Mouse (Mus musculus) gastrocnemius, adult 2 months (tissue): ENCODE results near the gene Snrk. TPM values are rescaled to one million over a fixed set of nuclear protein-coding genes. Genes with fewer than 3 reads are reported as not detected.
A peak's percentile ranks its signal among the peaks of the same experiment; 100 is the strongest.

Source experiments
- DNase-seq: peaks from one replicate; pipeline ENCODE4 v3.0.0; 2022
- H3K27ac ChIP-seq: fragments of 200-600 bp; 2 replicates; pipeline ENCODE4 v1.8.1; 2022; ENCODE audit warnings: mild to moderate bottlenecking
- H3K4me3 ChIP-seq: fragments of 200-600 bp; 2 replicates; pipeline ENCODE4 v1.8.1; 2022; ENCODE audit warnings: mild to moderate bottlenecking, moderate library complexity
- CTCF ChIP-seq: fragments of 200-600 bp; IDR thresholded peaks from 2 replicates; pipeline ENCODE4 v1.8.1; 2022; ENCODE audit warnings: antibody characterized with exemption, mild to moderate bottlenecking, moderate library complexity
- intact Hi-C: fragments of 180-260 bp; cut with DNase I; formaldehyde crosslinking; loops from one replicate; pipeline ENCODE4 v1.15.1; 2025
- total RNA-seq, 2 experiments: library from RNA; stranded (reverse); gene quantifications; 2 replicates each; pipeline ENCODE4 v1.2.3; 2021

The Snrk gene
- total RNA-seq, 2 experiments from 2014 or later, result 55.2 to 80.0 TPM

DNA sequence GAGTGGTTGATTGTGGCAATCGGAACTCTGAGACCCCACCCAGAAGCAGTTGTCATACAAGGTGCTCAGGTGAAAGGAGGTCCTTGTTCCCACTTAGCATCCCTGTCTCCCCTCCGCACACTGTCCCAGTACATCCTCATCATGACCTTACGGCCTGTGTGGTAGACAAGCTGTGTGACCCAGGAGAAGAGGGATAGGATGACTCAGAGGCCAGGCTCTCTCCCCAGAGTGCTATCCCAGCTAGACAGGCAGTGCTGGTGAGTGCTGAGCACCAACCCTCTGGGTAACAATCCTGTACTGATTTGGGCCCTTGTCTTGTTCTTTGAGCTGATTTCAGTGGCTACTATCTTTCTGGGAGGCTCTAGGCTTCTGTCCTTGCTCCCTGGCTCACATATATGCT, 81.6 kb downstream of the Snrk start:
- H3K4me3 ChIP-seq, result no peak overlapping the region
- no peak for TF ChIP-seq CTCF
- intact Hi-C loops, result loop anchor here (1.0 kb wide), 1 partner anchor 180 kb away; no protein-coding TSS in a partner anchor
- H3K27ac ChIP-seq, result peak overlapping the region; percentile 84
- peak; percentile 43 for DNase-seq

DNA sequence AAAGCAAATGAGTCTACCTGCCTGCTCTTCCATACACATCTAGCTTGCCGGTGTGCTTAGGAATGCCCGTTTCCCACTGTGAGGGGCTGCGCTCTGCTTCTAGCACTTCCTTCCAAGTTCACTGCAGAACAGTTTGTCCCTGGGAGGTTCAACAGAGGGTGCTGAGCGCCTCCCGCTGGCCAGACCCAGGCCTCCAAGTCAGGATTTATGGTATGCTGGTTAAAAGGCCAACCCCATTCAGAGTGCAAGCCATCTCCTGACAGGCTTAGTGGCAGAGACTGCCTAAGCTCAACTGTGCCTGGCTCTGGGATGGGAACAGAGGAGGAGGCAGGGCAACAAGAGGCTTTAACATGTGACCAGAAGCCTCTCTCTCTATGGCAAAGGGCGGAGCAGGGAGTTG, 82.2 kb downstream of the Snrk start:
- peak; percentile 88 for DNase-seq
- peak overlapping the region; percentile 84 for H3K27ac ChIP-seq
- H3K4me3 ChIP-seq, result peak overlapping the region; percentile 37
- intact Hi-C loops, result loop anchor here (1.0 kb wide), 1 partner anchor 181 kb away; no protein-coding TSS in a partner anchor
- peak; percentile 76 for TF ChIP-seq CTCF

DNA sequence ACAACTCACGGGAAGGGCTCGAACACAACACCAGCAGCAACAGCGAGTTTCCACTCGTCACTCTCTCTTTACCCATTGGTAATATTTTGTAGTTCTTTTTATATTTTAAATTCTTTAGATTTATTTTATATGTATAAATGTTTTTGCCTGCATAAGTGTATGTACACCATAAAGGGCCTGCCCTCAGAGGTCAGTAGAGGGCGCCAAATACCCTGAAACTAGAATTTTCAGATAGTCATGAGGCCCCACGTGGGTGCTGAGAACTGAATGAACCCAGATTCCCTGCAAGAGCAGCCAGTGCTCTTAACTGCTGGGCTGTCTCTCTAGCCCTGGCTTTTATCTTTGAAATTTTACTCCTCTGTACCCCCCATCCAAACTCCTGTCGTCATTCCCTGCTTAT, 87.4 kb downstream of the Snrk start:
- TF ChIP-seq CTCF, result peak; percentile 55
- no peak overlapping the region for H3K27ac ChIP-seq
- DNase-seq, result no peak
- intact Hi-C loops, result no loop called here
- no peak overlapping the region for H3K4me3 ChIP-seq

DNA sequence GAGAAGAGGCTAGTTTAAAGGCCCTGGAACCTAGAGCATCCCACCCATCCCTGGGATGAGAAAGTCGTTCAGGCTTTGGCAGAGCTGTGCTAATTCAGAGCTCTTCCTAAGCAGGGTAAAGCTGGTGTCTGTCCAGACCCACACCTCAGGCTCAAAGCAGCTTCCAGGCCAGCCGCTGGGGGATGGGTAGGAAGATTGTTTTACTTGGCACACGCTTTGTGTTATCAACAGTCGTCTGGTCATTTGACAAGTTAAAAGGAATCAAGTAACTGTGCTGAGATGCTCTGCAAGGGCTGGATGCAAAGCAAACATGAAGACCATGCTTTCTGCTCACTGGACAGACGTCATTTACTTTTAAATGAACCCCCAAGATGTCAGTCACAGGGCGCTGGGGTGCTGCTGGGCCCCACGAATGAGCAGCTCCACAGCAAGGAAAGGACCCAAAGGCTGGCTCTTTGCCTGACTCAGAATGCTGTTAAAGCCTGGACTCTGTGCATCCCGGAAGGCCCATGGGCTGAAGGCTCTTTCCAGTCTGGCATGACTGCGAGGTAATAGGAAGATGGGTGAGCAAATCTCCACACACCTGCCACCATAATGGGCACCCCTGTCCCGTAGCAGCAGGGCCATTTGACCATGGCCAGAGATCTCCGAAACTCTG, 88.6 kb downstream of the Snrk start:
- peak; percentile 60 for DNase-seq
- Histone ChIP-seq H3K4me3 (no peak overlapping the region), H3K27ac (peak overlapping the region; percentile 66)
- no peak for TF ChIP-seq CTCF
- intact Hi-C loops, result no loop called here

DNA sequence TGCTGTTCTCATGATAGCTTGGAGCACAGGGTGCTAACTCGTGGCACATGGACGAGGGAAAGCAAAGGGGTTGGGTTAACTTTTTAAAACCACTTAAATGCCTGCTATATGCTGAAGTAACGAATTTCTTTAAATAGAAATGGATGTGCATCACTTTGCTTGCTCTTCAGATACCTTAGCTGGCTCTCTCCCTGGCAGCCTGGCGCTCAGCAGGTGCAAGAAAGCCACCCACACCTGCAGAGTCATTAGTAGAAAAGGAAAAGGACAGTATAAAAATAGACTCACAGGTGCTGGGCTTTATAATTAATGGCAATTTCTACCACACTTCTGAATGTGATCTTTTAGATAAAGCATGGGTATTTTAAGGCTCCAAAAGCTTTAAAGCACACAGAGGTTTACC, 91.2 kb downstream of the Snrk start:
- H3K4me3 ChIP-seq, result no peak overlapping the region
- H3K27ac ChIP-seq, result no peak overlapping the region
- intact Hi-C loops, result no loop called here
- peak; percentile 14 for DNase-seq
- TF ChIP-seq CTCF, result no peak

DNA sequence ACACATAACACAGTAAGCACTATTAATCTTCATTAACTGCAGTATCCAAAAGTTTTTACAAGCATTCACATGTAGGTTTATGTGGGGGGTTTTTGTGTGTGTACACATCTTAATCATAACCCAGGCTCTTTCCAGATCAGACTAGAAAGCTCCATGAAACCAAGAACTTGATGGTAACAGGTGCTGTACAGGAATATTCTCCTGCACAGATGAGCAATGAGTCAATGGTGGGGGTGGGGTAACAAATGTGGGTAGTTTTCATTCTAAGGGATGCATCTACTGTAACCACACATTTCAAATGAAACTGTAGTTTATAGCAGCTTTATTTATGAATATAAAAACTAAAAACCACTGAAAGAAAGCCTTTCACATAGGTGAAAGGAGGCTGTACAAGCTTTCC, 98.1 kb downstream of the Snrk start:
- Histone ChIP-seq H3K27ac (no peak overlapping the region), H3K4me3 (no peak overlapping the region)
- DNase-seq, result no peak
- intact Hi-C loops, result no loop called here
- no peak for TF ChIP-seq CTCF

DNA sequence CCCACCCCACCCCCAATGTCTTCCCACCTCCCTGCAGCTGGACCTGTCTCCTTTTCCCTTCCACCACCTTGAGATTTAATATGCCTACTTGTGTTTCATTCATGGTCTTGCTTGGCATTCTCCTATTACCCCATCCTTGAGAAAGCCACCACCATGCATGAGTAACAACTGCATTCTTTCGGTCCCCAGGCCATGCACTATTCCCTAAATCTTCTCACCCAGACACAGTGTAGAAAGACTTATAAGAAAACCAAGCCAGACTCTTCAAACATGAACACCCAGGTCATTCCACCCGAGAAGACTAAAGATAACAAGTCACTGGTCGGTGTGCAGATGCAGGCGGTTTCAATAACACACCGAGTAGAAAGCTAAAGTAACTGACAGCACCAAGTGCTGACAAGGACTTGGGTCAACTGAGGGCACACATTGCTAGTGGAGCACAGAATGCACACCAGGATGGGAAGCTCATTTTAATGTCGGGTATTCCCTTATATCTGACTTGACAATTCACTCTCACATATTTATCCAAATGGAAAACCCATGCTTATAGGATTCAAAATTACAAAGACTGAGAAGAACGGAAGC, 100.0 kb downstream of the Snrk start:
- H3K27ac ChIP-seq, result peak overlapping the region; percentile 69
- intact Hi-C loops, result no loop called here
- TF ChIP-seq CTCF, result no peak
- peak; percentile 34 for DNase-seq
- H3K4me3 ChIP-seq, result no peak overlapping the region

Other genes with a start within 250 kb of the Snrk start
- 1 to 10 TPM; 1.2 to 3.6 TPM for gene Ackr2, start 218.9 kb upstream of the Snrk start, total RNA-seq
- gene Cyp8b1, start 201.0 kb upstream of the Snrk start, total RNA-seq, result not detected
- gene Fam198a, start 166.3 kb upstream of the Snrk start, total RNA-seq, result 1 to 10 TPM in 1 of 2 experiments, under 1 TPM in 1; 0.97 to 1.6 TPM
- 10 to 100 TPM; 14.9 to 16.7 TPM for gene Pomgnt2, start 120.2 kb upstream of the Snrk start, total RNA-seq
- gene Ano10, start 177.2 kb downstream of the Snrk start, total RNA-seq, result 10 to 100 TPM; 40.7 to 49.0 TPM
- 10 to 100 TPM; 41.2 to 53.5 TPM for gene Abhd5, start 234.3 kb downstream of the Snrk start, total RNA-seq